Mouse (Mus musculus) spleen, postnatal 0 days (tissue): ENCODE data around the gene Olfr1170. TPM values are rescaled to one million over a fixed set of nuclear protein-coding genes. Genes with fewer than 3 reads are reported as not detected.

Experiments used
- polyA plus RNA-seq: library from polyadenylated mRNA; unstranded; fragments of >200 nt; fragmentation: Nextera tagmentation; extraction: Ambion mirVana; gene quantifications from 2 replicates; pipeline ENCODE4 v1.2.1, GENCODE M21; 2015

Gene Olfr1170
- not detected in 2 replicates for polyA plus RNA-seq

GRCm38 (mm10) chr2:88228234-88228633, at the start of gene Olfr1170:
TSS of gene Olfr1170 (minus strand) at chr2:88228334.

DNA sequence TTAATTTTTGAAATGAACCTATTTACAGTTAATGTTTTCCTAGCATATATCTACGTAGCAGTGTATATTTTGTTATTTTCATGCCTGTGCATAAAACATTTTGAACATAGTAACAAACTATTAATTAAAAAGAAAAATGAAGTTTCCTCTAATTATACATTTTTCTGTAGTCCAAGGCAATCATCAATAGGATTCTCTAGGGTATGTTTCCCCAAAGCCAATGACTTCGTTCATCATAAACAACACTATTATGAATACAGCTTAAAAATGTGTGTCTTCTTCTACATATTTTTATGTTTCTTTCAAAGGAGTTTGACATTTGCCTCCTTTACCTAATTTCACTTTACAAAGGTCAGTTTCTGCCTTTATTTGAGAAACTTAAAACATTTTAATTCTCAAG, 46.6 kb downstream of the Olfr1170 start, which contains the start of gene Olfr1168:
TSS of gene Olfr1168 (plus strand) at position 301 of the 400 bp plus-strand sequence.

Other genes with a start within 250 kb of the Olfr1170 start
- not detected in 2 replicates for gene Olfr1158, start 238.2 kb downstream of the Olfr1170 start, polyA plus RNA-seq
- not detected in 2 replicates for gene Olfr1160, start 220.1 kb downstream of the Olfr1170 start, polyA plus RNA-seq
- gene Olfr1161, start 205.6 kb downstream of the Olfr1170 start, polyA plus RNA-seq, result not detected in 2 replicates
- not detected in 2 replicates for gene Olfr73, start 190.6 kb downstream of the Olfr1170 start, polyA plus RNA-seq
- not detected in 2 replicates for gene Olfr1162, start 177.2 kb downstream of the Olfr1170 start, polyA plus RNA-seq
- gene Olfr1163, start 156.5 kb downstream of the Olfr1170 start, polyA plus RNA-seq, result not detected in 2 replicates
- gene Olfr1164, start 134.4 kb downstream of the Olfr1170 start, polyA plus RNA-seq, result not detected in 2 replicates
- not detected in 2 replicates for gene Olfr1166, start 100.1 kb downstream of the Olfr1170 start, polyA plus RNA-seq
- not detected in 2 replicates for gene Olfr1167, start 73.1 kb downstream of the Olfr1170 start, polyA plus RNA-seq
- not detected in 2 replicates for gene Olfr1168, start 46.5 kb downstream of the Olfr1170 start, polyA plus RNA-seq
- not detected in 2 replicates for gene Olfr1173, start 51.5 kb upstream of the Olfr1170 start, polyA plus RNA-seq
- not detected in 2 replicates for gene Olfr1174-ps, start 86.8 kb upstream of the Olfr1170 start, polyA plus RNA-seq
- gene Olfr1175-ps, start 98.9 kb upstream of the Olfr1170 start, polyA plus RNA-seq, result not detected in 2 replicates
- not detected in 2 replicates for gene Olfr1176, start 108.4 kb upstream of the Olfr1170 start, polyA plus RNA-seq
- gene Olfr1177-ps, start 118.2 kb upstream of the Olfr1170 start, polyA plus RNA-seq, result not detected in 2 replicates
- not detected in 2 replicates for gene Olfr1178, start 158.7 kb upstream of the Olfr1170 start, polyA plus RNA-seq
- not detected in 2 replicates for gene Olfr1179, start 178.1 kb upstream of the Olfr1170 start, polyA plus RNA-seq
- not detected in 2 replicates for gene Olfr1180, start 190.8 kb upstream of the Olfr1170 start, polyA plus RNA-seq
- not detected in 2 replicates for gene Olfr1181, start 197.8 kb upstream of the Olfr1170 start, polyA plus RNA-seq
- gene Gm13757, start 220.8 kb upstream of the Olfr1170 start, polyA plus RNA-seq, result not detected in 2 replicates
- gene Olfr1183, start 226.5 kb upstream of the Olfr1170 start, polyA plus RNA-seq, result not detected in 2 replicates